Mouse (Mus musculus) embryonic facial prominence, embryonic 14.5 days (tissue): ENCODE measurements around the gene Fam222b. TPM values are rescaled to one million over a fixed set of nuclear protein-coding genes. Genes with fewer than 3 reads are reported as not detected.

Experiments used
- ATAC-seq: fragments of 200-750 bp; cut with Nextera tagmentation; 2 replicates; pipeline ENCODE4 v1.8.0; 2017; ENCODE audit warnings: low read depth, moderate number of reproducible peaks, moderate TSS enrichment
- DNase-seq: peaks from one replicate; pipeline ENCODE4 v3.0.0-alpha.2; 2015; ENCODE audit warnings: low spot score
- H3K27ac ChIP-seq: fragments of 300-500 bp; sonication (generic); replicated peaks from 2 replicates; pipeline ENCODE4 v1.5.1; 2014; ENCODE audit warnings: low read depth, mild to moderate bottlenecking, low read length, moderate library complexity
- H3K27me3 ChIP-seq: fragments of 300-500 bp; sonication (generic); replicated peaks from 2 replicates; pipeline ENCODE4 v1.6.1; 2014; ENCODE audit warnings: low read length; ENCODE audit not compliant: control insufficient read depth, insufficient read depth
- H3K36me3 ChIP-seq: fragments of 300-500 bp; sonication (generic); 2 replicates; pipeline ENCODE4 v1.6.1; 2014; ENCODE audit warnings: low read length, mixed read lengths; ENCODE audit not compliant: control insufficient read depth, insufficient read depth
- H3K4me1 ChIP-seq: fragments of 300-500 bp; sonication (generic); 2 replicates; pipeline ENCODE4 v1.6.1; 2014; ENCODE audit warnings: antibody characterized with exemption, low read length; ENCODE audit not compliant: control insufficient read depth, insufficient read depth
- H3K4me2 ChIP-seq: fragments of 300-500 bp; sonication (generic); 2 replicates; pipeline ENCODE4 v1.6.1; 2014; ENCODE audit warnings: low read depth, mild to moderate bottlenecking, low read length, moderate library complexity, mixed read lengths
- H3K4me3 ChIP-seq: fragments of 300-500 bp; sonication (generic); 2 replicates; pipeline ENCODE4 v1.5.1; 2014; ENCODE audit warnings: low read depth, mild to moderate bottlenecking, low read length
- H3K9ac ChIP-seq: fragments of 300-500 bp; sonication (generic); 2 replicates; pipeline ENCODE4 v1.6.1; 2014; ENCODE audit warnings: low read depth, mild to moderate bottlenecking, low read length, moderate library complexity, mixed read lengths
- H3K9me3 ChIP-seq: fragments of 300-500 bp; sonication (generic); 2 replicates; pipeline ENCODE4 v1.6.1; 2016; ENCODE audit warnings: low read length; ENCODE audit not compliant: control insufficient read depth
- WGBS: fragments of 180-500 bp; shearing (Covaris S2); extraction: QIAGEN DNeasy Blood & Tissue Kit; methylation state at CpG from one replicate; pipeline ENCODE4 v1.1.7; 2014; 5-methylcytosine and 5-hydroxymethylcytosine counted together
- microRNA counts: library from miRNA; unstranded; fragments of <30 nt; microRNA quantifications from one replicate; lab custom pipeline; 2017
- microRNA-seq: library from miRNA; unstranded; fragments of <30 nt; microRNA quantifications from one replicate; pipeline ENCODE4, GENCODE M21; 2016; ENCODE audit warnings: borderline number of aligned reads
- polyA plus RNA-seq: library from polyadenylated mRNA; unstranded; fragments of >200 nt; fragmentation: Nextera tagmentation; extraction: Ambion mirVana; gene quantifications from 2 replicates; pipeline ENCODE4 v1.2.1, GENCODE M21; 2014

Fam222b gene
- polyA plus RNA-seq, 1 experiment from 2014 or later: 15.9 TPM

DNA sequence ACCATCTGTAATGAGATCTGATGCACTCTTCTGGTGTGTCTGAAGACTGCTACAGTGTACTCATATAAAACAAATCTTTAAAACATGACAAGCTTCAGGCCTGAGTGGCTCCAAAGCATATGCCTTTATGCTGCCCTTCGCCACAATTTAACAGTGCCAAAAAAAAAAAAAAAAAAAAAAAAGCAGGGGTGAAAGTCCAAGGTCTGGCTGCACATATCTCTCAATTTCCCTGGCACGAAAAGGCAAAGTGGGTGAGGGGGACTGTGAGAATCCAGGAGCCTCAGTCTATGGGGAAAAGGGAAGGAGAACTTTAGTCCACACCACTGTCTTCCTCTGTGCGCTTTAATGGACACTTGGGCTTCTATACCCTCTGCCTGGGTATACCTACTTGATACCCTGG lies 107.9 kb downstream of the Fam222b start:
- no peak overlapping the region for H3K4me2 ChIP-seq
- H3K9ac ChIP-seq: no peak overlapping the region
- 91% methylated on average over 3 of the region's 3 CpGs for WGBS
- peaks cover 36% of the 10 kb centered on the region for H3K36me3 ChIP-seq
- no peak overlapping the region for H3K4me3 ChIP-seq
- no peaks in the 10 kb centered on the region for H3K9me3 ChIP-seq
- no peaks in the 10 kb centered on the region for H3K4me1 ChIP-seq
- no peak for ATAC-seq
- no peaks in the 10 kb centered on the region for H3K27me3 ChIP-seq
- H3K27ac ChIP-seq: no peak overlapping the region
- DNase-seq: no peak

DNA sequence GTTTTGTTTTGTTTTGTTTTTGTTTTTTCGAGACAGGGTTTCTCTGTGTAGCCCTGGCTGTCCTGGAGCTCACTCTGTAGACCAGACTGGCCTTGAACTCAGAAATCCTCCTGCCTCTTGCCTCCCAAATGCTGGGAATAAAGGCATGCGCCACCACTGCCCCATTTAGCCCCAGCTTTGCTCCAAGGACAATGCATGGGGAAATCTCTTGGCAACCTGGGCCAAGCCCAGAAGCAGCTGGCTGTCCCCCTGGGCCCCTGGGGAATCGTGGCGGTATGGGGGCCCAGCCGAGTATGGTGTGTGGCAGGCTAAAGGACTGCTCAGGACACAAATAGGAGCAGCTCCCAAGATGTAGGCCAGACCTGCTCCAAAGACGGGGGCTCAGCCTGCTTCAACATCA lies 109.8 kb downstream of the Fam222b start:
- WGBS: 87% methylated on average over 6 of the region's 6 CpGs
- Histone ChIP-seq H3K4me1 (no peaks in the 10 kb centered on the region), H3K4me2 (no peak overlapping the region), H3K27me3 (no peaks in the 10 kb centered on the region), H3K27ac (no peak overlapping the region), H3K4me3 (no peak overlapping the region), H3K36me3 (peaks cover 55% of the 10 kb centered on the region), H3K9me3 (no peaks in the 10 kb centered on the region), H3K9ac (no peak overlapping the region)
- ATAC-seq (no peak), DNase-seq (no peak)

DNA sequence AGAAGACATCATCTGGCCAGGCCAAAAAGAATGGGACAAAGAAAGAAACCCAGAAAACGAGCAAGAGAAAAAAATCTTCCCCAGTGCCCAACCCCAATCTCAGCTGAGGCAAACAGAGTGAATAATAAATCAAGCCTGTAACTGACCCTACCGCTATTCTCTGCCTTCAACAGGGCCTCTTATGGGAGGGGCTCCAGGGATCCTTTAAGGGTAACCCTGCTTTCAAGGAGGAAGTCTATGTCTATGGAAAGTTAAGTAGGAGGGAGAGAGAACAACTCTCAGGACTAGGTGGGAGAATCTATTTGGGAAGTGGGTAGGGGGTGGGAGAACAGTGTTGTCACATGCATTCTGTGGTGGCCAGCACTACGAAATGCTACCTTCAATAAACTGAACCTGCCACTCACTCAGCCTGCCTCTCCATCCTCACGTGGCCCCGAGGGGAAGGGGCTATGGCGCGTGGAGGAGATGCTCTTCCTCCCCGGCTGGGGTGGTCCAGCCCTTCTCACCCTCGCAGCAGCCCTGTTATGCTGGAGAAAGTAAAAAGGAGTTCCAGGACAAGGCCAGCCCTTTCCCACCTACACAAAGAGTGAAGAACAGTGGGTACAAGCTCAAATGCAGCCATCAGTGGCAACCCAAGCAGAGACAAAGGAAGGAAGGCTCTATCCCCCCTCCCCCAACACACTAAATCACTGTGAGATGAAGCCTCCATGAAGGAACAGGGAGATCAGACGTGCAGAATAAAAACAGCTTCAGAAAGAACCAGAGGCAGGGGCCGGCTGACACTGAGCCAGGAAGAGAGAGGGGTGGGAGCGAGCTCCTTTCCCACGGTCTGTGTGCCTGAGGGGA lies 111.1 kb downstream of the Fam222b start:
- H3K9me3 ChIP-seq: no peaks in the 10 kb centered on the region
- H3K4me2 ChIP-seq: no peak overlapping the region
- 82% methylated on average over 13 of the region's 13 CpGs for WGBS
- peaks cover 68% of the 10 kb centered on the region for H3K36me3 ChIP-seq
- ATAC-seq (no peak), DNase-seq (no peak)
- no peaks in the 10 kb centered on the region for H3K4me1 ChIP-seq
- H3K4me3 ChIP-seq: no peak overlapping the region
- no peaks in the 10 kb centered on the region for H3K27me3 ChIP-seq
- no peak overlapping the region for H3K9ac ChIP-seq
- no peak overlapping the region for H3K27ac ChIP-seq

MicroRNA genes within 50 kb of the gene (microRNA counts, 519-probe panel; counts per million panel counts)
- microRNA mmu-miR-144 (lab: Ali Mortazavi, UCI) (3,545 counts per million, percentile 82 among the panel's probes with 10 or more counts), microRNA mmu-miR-451 (lab: Ali Mortazavi, UCI) (2,993 counts per million, percentile 69 among the panel's probes with 10 or more counts)

Small RNA genes within 50 kb of the gene (microRNA-seq; reads per million reads assigned to microRNA genes)
- gene Mir144 (108 reads per million, percentile 52 among the genes with 10 or more reads in this experiment), gene Mir451a (not detected), gene Mir451b (not detected), gene Mir7653 (not detected)

Other genes with a start within 250 kb of the Fam222b start
- 1.5 and 1.8 TPM in 2 replicates for gene Pipox, start 200.6 kb upstream of the Fam222b start, polyA plus RNA-seq
- gene Sez6, start 163.9 kb upstream of the Fam222b start, polyA plus RNA-seq: 1.4 and 1.8 TPM in 2 replicates
- 15.0 and 17.0 TPM in 2 replicates for gene Phf12, start 111.9 kb upstream of the Fam222b start, polyA plus RNA-seq
- gene Dhrs13, start 62.4 kb upstream of the Fam222b start, polyA plus RNA-seq: 19.1 and 21.7 TPM in 2 replicates
- 59.9 and 61.0 TPM in 2 replicates for gene Flot2, start 56.7 kb upstream of the Fam222b start, polyA plus RNA-seq
- gene Eral1, start 14.3 kb upstream of the Fam222b start, polyA plus RNA-seq: 30.9 and 32.4 TPM in 2 replicates
- gene Traf4, start 70.9 kb downstream of the Fam222b start, polyA plus RNA-seq: 52.4 and 60.8 TPM in 2 replicates
- gene Nek8, start 82.0 kb downstream of the Fam222b start, polyA plus RNA-seq: 10.8 and 12.6 TPM in 2 replicates
- 22.2 and 23.8 TPM in 2 replicates for gene Tlcd1, start 82.1 kb downstream of the Fam222b start, polyA plus RNA-seq
- 1,626 and 1,746 TPM in 2 replicates for gene Rpl23a, start 88.9 kb downstream of the Fam222b start, polyA plus RNA-seq
- gene Rab34, start 93.8 kb downstream of the Fam222b start, polyA plus RNA-seq: 136 and 156 TPM in 2 replicates
- 2.4 and 2.7 TPM in 2 replicates for gene Proca1, start 98.7 kb downstream of the Fam222b start, polyA plus RNA-seq
- gene Sdf2, start 151.1 kb downstream of the Fam222b start, polyA plus RNA-seq: 93.1 and 103 TPM in 2 replicates
- gene Supt6, start 151.3 kb downstream of the Fam222b start, polyA plus RNA-seq: 26.6 and 28.7 TPM in 2 replicates
- 73.6 and 78.9 TPM in 2 replicates for gene 2610507B11Rik, start 167.1 kb downstream of the Fam222b start, polyA plus RNA-seq
- gene BC030499, start 196.2 kb downstream of the Fam222b start, polyA plus RNA-seq: 0.11 and 0.31 TPM in 2 replicates
- 23.8 and 25.3 TPM in 2 replicates for gene Spag5, start 206.9 kb downstream of the Fam222b start, polyA plus RNA-seq
- 20.4 and 24.1 TPM in 2 replicates for gene Aldoc, start 228.3 kb downstream of the Fam222b start, polyA plus RNA-seq
- 72.3 and 82.1 TPM in 2 replicates for gene Pigs, start 233.8 kb downstream of the Fam222b start, polyA plus RNA-seq
- 39.9 and 46.1 TPM in 2 replicates for gene Unc119, start 248.8 kb downstream of the Fam222b start, polyA plus RNA-seq